Mouse (Mus musculus) thymus, adult 2 months (tissue): ENCODE measurements at regions not wholly inside any gene's neighbourhood (a gene's known extent, or its start where the extent isn't known, plus 50 kb on each side); places are given as distances from the start of the nearest gene placed in this dataset.

ENCODE experiments used
- CTCF ChIP-seq: fragments of 200-500 bp; IDR thresholded peaks from 2 replicates; pipeline ENCODE4 v1.5.1; 2012; ENCODE audit warnings: mild to moderate bottlenecking, control low read depth, low read length, moderate library complexity, borderline replicate concordance; ENCODE audit not compliant: control insufficient read depth, poor library complexity, insufficient read depth; ENCODE audit errors: extremely low read depth
- POLR2A ChIP-seq: fragments of 200-500 bp; IDR thresholded peaks from 2 replicates; pipeline ENCODE4 v1.6.1; 2012; ENCODE audit warnings: mild to moderate bottlenecking, low read length, control low read depth, moderate library complexity; ENCODE audit not compliant: control insufficient read depth, poor library complexity, insufficient read depth; ENCODE audit errors: extremely low read depth

- TF ChIP-seq CTCF (no peak), POLR2A (no peak)
Measured at GRCm38 (mm10) chr4:153002516-153002915, 480.1 kb downstream of the Ajap1 start.
